Mouse (Mus musculus) heart, embryonic 12.5 days (tissue): Measurements from ENCODE around the gene Herc1. TPM values are rescaled to one million over a fixed set of nuclear protein-coding genes. Genes with fewer than 3 reads are reported as not detected.
A peak's percentile ranks its signal among the peaks of the same experiment; 100 is the strongest.

Experiments
- ATAC-seq: fragments of 200-750 bp; cut with Nextera tagmentation; 2 replicates; pipeline ENCODE4 v1.8.0; 2017; ENCODE audit warnings: moderate TSS enrichment, moderate library complexity; ENCODE audit not compliant: insufficient number of reproducible peaks, low FRiP score
- H3K27ac ChIP-seq: fragments of 300-500 bp; sonication (generic); 2 replicates; pipeline ENCODE4 v1.5.1; 2016; ENCODE audit warnings: mild to moderate bottlenecking, moderate library complexity; ENCODE audit not compliant: poor library complexity, severe bottlenecking
- H3K27me3 ChIP-seq: fragments of 300-500 bp; sonication (generic); replicated peaks from 2 replicates; pipeline ENCODE4 v1.6.1; 2016; ENCODE audit warnings: mild to moderate bottlenecking, moderate library complexity
- H3K36me3 ChIP-seq: fragments of 300-500 bp; sonication (generic); 2 replicates; pipeline ENCODE4 v1.6.1; 2016; ENCODE audit warnings: mild to moderate bottlenecking, moderate library complexity
- H3K4me1 ChIP-seq: fragments of 300-500 bp; sonication (generic); replicated peaks from 2 replicates; pipeline ENCODE4 v1.6.1; 2016; ENCODE audit warnings: mild to moderate bottlenecking
- H3K4me2 ChIP-seq: fragments of 300-500 bp; sonication (generic); 2 replicates; pipeline ENCODE4 v1.6.1; 2016; ENCODE audit warnings: mild to moderate bottlenecking, moderate library complexity
- H3K4me3 ChIP-seq: fragments of 300-500 bp; sonication (generic); 2 replicates; pipeline ENCODE4 v1.5.1; 2016; ENCODE audit warnings: mild to moderate bottlenecking
- H3K9ac ChIP-seq: fragments of 300-500 bp; sonication (generic); 2 replicates; pipeline ENCODE4 v1.6.1; 2016; ENCODE audit warnings: mild to moderate bottlenecking, moderate library complexity
- H3K9me3 ChIP-seq: fragments of 300-500 bp; sonication (generic); replicated peaks from 2 replicates; pipeline ENCODE4 v1.6.1; 2016; ENCODE audit warnings: mild to moderate bottlenecking, moderate library complexity
- WGBS: fragments of 180-500 bp; shearing (Covaris S2); methylation state at CpG from one replicate; pipeline ENCODE4 v1.1.7; 2016; 5-methylcytosine and 5-hydroxymethylcytosine counted together
- polyA plus RNA-seq: library from polyadenylated mRNA; unstranded; fragments of >200 nt; fragmentation: Nextera tagmentation; extraction: Ambion mirVana; gene quantifications from 2 replicates; pipeline ENCODE4 v1.2.1, GENCODE M21; 2016

Herc1 gene
- polyA plus RNA-seq, 1 experiment from 2014 or later: 26.5 TPM

DNA sequence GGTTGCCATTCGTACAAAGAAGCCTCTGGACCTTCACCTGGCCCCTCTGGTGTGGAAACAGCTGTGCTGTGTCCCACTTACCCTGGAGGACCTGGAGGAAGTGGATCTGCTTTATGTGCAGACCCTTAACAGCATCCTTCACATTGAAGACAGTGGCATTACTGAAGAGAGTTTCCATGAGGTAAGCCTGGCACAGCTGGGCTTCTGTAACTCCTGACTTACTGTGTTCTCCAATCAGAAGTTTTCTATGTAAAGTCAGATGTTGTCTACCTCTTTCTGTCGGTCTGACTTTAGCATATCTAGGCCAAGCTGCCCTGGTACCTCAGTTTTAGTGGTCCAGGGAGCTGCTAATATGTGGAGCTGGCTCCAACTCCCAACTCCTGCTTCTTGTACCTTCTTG, 151.0 kb downstream of the Herc1 start:
- no peak overlapping the region for H3K27ac ChIP-seq
- H3K9ac ChIP-seq: no peak overlapping the region
- H3K36me3 ChIP-seq: peaks cover 74% of the 10 kb centered on the region
- H3K4me1 ChIP-seq: peaks cover 14% of the 10 kb centered on the region
- no peak overlapping the region for H3K4me2 ChIP-seq
- H3K4me3 ChIP-seq: no peak overlapping the region
- H3K27me3 ChIP-seq: no peaks in the 10 kb centered on the region
- no peak for ATAC-seq
- WGBS: 83% methylated on average over 2 of the region's 2 CpGs
- H3K9me3 ChIP-seq: no peaks in the 10 kb centered on the region

DNA sequence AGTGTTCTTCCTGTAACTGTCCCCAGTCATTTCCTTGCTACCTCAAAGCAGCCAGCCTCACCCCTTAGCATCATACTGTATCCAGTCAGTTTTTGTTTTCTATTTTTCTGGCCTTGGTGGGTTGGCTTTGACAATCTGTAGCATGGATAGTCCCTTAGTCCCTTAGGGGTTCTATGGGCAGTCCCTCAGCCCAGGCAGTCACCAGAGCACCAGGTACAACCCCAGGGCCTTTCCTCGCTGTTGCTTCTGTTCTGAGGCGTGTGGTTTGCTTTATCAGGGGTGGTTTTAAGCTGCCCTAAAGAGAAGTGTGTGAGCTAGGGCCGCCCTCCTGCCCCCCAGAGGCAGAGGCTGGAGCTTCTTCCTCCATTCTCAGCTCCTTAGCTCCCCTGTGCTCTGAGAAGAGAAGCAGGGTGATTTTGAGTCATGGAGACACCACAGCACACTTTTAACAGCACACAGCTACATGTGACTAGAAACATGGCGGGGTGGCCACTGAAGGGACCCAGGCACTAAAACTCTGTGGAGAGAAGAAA, 153.7 kb downstream of the Herc1 start:
- no peak overlapping the region for H3K27ac ChIP-seq
- H3K36me3 ChIP-seq: peaks cover 80% of the 10 kb centered on the region
- H3K4me2 ChIP-seq: no peak overlapping the region

DNA sequence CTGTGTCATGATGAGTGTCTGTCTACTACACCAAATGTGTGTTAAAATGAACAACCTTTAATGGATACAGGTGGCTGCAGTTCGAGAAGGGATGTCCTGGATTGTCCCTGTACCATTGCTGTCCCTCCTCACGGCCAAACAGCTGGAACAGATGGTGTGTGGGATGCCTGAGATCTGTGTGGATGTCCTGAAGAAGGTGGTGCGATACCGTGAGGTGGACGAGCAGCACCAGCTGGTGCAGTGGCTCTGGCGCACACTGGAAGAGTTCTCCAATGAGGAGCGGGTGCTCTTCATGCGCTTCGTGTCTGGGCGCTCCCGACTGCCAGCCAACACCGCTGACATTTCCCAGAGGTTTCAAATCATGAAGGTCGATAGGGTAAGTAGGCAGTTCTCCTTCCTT, 154.3 kb downstream of the Herc1 start:
- no peak overlapping the region for H3K4me3 ChIP-seq
- H3K4me2 ChIP-seq: no peak overlapping the region
- H3K4me1 ChIP-seq: peaks cover 24% of the 10 kb centered on the region
- no peaks in the 10 kb centered on the region for H3K27me3 ChIP-seq
- H3K9me3 ChIP-seq: no peaks in the 10 kb centered on the region
- H3K36me3 ChIP-seq: peaks cover 81% of the 10 kb centered on the region
- no peak for ATAC-seq
- 91% methylated on average over 13 of the region's 13 CpGs for WGBS
- H3K27ac ChIP-seq: no peak overlapping the region
- H3K9ac ChIP-seq: no peak overlapping the region

More for the DNA sequence above, 153.7 kb downstream of the Herc1 start:
- Histone ChIP-seq H3K9ac (no peak overlapping the region), H3K4me3 (no peak overlapping the region), H3K9me3 (no peaks in the 10 kb centered on the region), H3K27me3 (no peaks in the 10 kb centered on the region), H3K4me1 (peaks cover 21% of the 10 kb centered on the region)
- no peak for ATAC-seq
- WGBS: 79% methylated on average over 4 of the region's 4 CpGs

DNA sequence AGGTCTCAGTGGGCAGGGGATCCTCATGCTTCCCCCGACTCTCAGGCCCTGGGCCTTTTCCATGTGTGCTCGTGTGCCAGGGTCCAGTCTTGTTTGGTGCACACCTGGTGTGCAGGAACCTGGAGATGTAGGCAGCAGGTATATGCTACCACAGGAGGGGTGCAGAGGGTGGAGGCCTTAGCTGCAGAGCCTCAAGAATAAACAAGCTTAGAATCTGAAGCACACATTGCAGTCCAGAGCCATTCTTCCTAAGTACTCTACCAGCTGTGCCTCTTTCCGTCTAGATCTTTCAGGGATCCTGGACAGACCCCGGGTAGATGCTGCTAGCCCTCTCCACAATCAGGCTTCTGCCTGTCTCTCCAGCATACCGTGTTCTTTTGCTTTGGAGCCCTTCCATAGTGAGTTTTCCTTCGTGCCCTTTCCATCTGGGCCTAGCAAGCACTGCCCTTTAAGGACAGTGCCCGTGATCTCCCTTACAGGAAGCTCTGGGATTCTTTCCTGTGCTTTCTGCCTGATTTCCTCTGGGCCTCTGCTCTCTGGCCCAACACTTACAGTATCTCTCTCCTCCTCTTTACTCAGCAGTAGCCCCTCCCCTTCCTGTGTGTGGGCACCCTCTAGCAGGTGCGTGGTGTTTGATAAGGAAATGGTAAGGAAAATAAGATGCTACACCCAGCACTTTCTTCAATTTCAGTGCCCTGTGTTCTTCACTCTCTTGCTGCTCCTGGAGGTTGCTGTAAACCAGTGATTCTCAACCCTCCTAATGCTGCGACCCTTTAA, 155.1 kb downstream of the Herc1 start:
- Histone ChIP-seq H3K4me3 (no peak overlapping the region), H3K4me1 (peaks cover 26% of the 10 kb centered on the region), H3K27ac (peak overlapping the region; percentile 34; the same call in 1 of the 2 replicates), H3K9ac (no peak overlapping the region), H3K27me3 (no peaks in the 10 kb centered on the region), H3K9me3 (no peaks in the 10 kb centered on the region), H3K4me2 (no peak overlapping the region), H3K36me3 (peaks cover 81% of the 10 kb centered on the region)
- 67% methylated on average over 9 of the region's 9 CpGs for WGBS
- ATAC-seq: peak; percentile 60

DNA sequence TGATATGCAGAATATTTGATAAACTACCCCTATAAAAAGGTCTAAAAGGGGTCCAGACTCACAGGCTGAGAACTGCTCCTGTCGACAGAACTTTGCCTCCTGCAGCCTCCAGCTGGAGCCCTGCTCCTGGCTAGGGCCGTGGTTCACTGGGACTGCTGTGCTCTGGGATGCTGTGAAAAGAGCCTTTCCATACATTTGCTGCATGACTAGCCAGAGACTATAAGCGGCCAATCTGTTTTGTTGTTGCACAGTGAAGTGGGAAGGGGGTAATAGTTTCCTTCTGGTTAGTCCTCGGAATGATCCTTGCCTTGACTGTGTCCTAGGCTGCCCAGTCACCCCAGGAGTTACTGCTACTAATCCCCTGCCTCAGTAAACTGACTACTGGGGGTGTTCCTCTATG, 155.8 kb downstream of the Herc1 start:
- 79% methylated on average over 4 of the region's 4 CpGs for WGBS
- H3K36me3 ChIP-seq: peaks cover 78% of the 10 kb centered on the region
- ATAC-seq: no peak

DNA sequence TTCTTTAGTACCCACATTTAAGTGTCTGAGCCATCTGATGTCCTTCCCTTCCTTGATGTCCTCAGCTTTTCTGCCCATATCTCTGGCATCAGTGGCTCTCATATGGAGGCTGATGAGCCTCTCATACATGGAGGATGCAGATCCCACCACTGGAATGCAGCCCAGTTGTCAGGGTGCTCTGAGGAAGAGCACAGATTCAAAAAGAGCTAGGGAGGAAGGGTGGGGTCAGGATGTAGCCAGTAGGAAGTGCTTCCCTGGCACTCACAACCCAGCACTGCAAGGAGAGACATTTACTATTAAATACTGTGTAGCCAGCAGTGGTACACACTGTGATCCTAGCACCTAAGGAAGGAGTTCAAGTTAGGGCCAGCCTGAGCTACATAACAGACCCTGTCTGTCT, 156.2 kb downstream of the Herc1 start:
- Histone ChIP-seq H3K9ac (no peak overlapping the region), H3K27me3 (no peaks in the 10 kb centered on the region), H3K36me3 (peaks cover 74% of the 10 kb centered on the region), H3K4me1 (peaks cover 30% of the 10 kb centered on the region), H3K27ac (no peak overlapping the region), H3K4me2 (no peak overlapping the region), H3K9me3 (no peaks in the 10 kb centered on the region), H3K4me3 (no peak overlapping the region)
- ATAC-seq: no peak

More for the DNA sequence above, 155.8 kb downstream of the Herc1 start:
- H3K9me3 ChIP-seq: no peaks in the 10 kb centered on the region
- H3K27ac ChIP-seq: no peak overlapping the region
- no peak overlapping the region for H3K4me3 ChIP-seq
- H3K4me2 ChIP-seq: no peak overlapping the region
- no peak overlapping the region for H3K9ac ChIP-seq
- H3K27me3 ChIP-seq: no peaks in the 10 kb centered on the region
- peaks cover 30% of the 10 kb centered on the region for H3K4me1 ChIP-seq

DNA sequence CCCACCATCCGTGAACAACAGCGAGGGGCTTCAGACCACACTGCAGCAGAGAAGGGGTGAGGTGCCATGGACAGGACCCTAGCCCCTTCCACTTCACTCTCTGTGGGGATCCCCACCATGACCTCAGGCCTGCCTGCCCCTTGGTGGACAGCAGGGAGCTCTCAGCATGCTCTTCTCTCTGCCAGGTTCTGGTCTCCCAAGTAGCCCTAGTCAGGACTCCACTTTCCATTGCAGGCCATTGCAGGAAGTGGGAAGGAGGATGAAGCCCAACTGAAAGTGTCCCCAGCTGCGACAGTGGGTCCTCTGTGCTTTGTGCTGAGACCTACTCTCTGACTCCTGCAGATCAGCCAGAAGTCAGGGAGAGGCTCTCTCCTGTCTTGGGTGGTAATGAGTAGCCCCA, 157.4 kb downstream of the Herc1 start:
- Histone ChIP-seq H3K27ac (0 out of 2 replicates have a peak overlapping the region, but pooled peaks have one; percentile 7), H3K4me2 (no peak overlapping the region), H3K9me3 (no peaks in the 10 kb centered on the region), H3K4me1 (peaks cover 30% of the 10 kb centered on the region), H3K36me3 (peaks cover 63% of the 10 kb centered on the region), H3K4me3 (no peak overlapping the region), H3K27me3 (no peaks in the 10 kb centered on the region), H3K9ac (peak overlapping the region; percentile 4; the same call in 1 of the 2 replicates)
- WGBS: 82% methylated on average over 3 of the region's 3 CpGs
- no peak for ATAC-seq

DNA sequence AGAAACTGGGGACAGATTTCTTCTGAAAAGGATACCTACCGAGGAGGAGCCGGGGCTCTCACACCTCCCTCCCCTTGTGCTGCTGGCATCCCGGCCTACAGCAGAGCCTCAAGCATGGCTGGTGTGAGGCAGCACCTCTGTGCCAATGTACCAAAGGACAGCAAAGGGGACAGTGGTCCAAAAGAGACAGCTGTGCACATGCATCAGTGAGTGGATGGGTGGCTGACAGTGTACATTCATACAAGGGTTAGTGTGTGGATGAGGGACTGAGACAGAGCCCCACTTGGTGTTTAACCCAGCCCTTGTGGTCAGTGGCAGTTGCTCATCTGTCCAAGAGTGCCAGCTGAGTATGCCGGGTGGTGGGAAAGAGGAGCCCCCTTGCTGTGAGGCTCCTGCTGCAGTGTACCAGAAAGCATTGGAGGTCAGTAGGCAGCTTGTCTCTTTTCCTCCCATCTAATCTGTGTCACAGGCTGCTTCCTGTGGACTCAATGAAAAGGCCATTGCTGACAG, 158.7 kb downstream of the Herc1 start:
- Histone ChIP-seq H3K27me3 (no peaks in the 10 kb centered on the region), H3K9me3 (no peaks in the 10 kb centered on the region), H3K27ac (peak overlapping the region; percentile 41; the same call in 1 of the 2 replicates), H3K9ac (no peak overlapping the region), H3K36me3 (peaks cover 59% of the 10 kb centered on the region), H3K4me1 (peaks cover 28% of the 10 kb centered on the region), H3K4me3 (no peak overlapping the region), H3K4me2 (no peak overlapping the region)
- ATAC-seq: no peak
- WGBS: 62% methylated on average over 4 of the region's 4 CpGs

DNA sequence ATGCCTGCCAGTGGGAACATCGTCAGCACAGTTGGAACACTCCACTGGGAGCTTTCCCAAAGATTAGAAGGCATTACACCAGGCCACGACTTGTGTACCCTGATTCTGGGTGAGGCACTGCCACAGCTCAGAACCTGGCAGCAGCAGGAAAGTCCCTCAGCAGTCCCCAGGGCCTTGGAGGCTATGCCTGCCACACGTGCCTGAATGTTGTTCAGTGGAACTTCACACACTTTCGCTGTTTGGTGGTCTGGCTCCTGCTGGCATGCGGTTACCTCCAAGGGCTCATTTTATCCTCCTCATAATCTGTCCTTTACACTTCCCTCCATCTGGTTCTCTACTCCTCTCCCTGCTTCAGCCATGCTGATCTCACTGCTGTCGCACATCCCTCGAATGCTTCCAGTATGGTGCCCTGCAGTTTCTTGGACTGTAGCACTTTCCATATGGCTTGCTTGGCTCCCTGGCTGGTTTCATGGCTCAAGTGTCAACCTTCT, 160.1 kb downstream of the Herc1 start:
- H3K27ac ChIP-seq: peak overlapping the region; percentile 18
- peaks cover 33% of the 10 kb centered on the region for H3K4me1 ChIP-seq
- H3K9me3 ChIP-seq: no peaks in the 10 kb centered on the region
- H3K9ac ChIP-seq: no peak overlapping the region
- peak overlapping the region; percentile 83; the same call in 1 of the 2 replicates for H3K4me2 ChIP-seq
- 78% methylated on average over 7 of the region's 7 CpGs for WGBS
- H3K4me3 ChIP-seq: no peak overlapping the region
- H3K36me3 ChIP-seq: peaks cover 44% of the 10 kb centered on the region
- H3K27me3 ChIP-seq: no peaks in the 10 kb centered on the region
- no peak for ATAC-seq

DNA sequence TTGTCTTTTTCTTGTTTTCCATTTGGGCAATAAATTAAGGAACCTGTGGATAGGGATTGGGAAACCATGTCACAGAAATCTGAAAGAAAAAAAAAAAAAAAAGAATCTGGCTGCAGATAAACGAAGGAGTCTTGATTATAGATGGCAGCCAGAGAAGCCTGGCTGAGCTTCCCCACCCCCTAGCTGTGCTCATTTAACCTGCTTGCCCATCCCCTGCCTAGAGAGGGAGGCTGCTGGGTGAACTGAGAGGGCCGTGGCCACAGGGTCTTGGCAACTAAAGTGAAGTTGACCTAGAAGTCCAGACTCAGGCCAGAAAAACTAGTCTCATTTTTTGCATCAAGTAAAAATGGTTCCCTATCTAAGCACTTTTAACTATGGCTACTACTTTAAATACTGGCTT, 160.7 kb downstream of the Herc1 start:
- Histone ChIP-seq H3K4me2 (peak overlapping the region; percentile 83), H3K27me3 (no peaks in the 10 kb centered on the region), H3K36me3 (peaks cover 44% of the 10 kb centered on the region), H3K9me3 (no peaks in the 10 kb centered on the region), H3K9ac (peak overlapping the region; percentile 82; the same call in 1 of the 2 replicates), H3K4me1 (peaks cover 35% of the 10 kb centered on the region), H3K27ac (peak overlapping the region; percentile 93), H3K4me3 (peak overlapping the region; percentile 55)
- WGBS: 3% methylated on average over 2 of the region's 2 CpGs
- no peak for ATAC-seq

DNA sequence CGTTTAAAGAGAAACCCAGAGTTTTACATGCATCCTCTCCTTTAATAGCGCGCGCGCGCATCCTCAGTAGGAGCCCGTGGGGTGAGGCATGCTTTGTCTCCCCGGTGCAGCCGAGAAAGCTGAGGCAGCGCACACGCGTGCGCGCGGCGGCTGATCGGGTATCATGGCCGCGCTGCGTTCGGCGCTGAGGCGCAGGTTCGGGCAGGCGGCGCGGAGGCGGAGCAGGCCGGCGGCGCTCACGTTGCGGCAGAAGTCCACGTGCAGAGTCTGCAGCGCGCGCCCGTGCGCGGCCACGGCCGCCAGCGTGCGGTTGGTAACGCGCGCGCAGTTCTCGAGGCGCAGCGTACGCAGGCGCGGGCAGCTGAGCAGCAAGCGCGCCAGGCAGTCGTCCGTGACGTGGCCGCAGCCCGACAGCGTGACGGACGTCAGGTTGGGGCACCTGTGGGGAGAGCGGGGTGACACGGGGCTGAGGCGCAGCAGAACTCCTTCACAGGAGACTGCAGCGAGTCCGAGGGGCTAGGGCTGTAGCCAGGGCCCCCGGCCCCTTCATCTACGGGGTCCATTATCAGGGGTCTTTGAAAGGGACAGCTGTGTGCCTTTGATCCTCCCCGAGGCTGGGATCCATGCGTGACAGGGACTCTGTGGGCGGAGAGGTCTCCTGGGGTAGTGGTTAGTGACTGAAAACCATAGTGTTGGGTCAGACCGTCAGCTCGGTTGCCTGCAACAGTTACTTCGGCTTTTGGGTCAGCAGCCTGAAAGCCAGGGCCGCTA, 161.5 kb downstream of the Herc1 start:
- Histone ChIP-seq H3K4me1 (peaks cover 39% of the 10 kb centered on the region), H3K4me3 (peak overlapping the region; percentile 55), H3K9me3 (no peaks in the 10 kb centered on the region), H3K27me3 (no peaks in the 10 kb centered on the region), H3K27ac (peak overlapping the region; percentile 93), H3K4me2 (peak overlapping the region; percentile 83), H3K9ac (peak overlapping the region; percentile 82), H3K36me3 (peaks cover 44% of the 10 kb centered on the region)
- WGBS: under 1% methylated on average over 78 of the region's 78 CpGs
- peak; percentile 81 for ATAC-seq
